Mouse (Mus musculus) ES-E14 (cell line): Measurements from ENCODE around the gene Erc1. TPM values are rescaled to one million over a fixed set of nuclear protein-coding genes. Genes with fewer than 3 reads are reported as not detected.

Experiments used
- DNase-seq: peaks from one replicate; pipeline ENCODE4 v3.0.0-alpha.2; 2013; ENCODE audit warnings: low read depth, low spot score
- H3K27ac ChIP-seq: 2 replicates; pipeline ENCODE4 v1.5.1; 2012; ENCODE audit warnings: low read depth, mild to moderate bottlenecking, low read length, moderate library complexity, mixed read lengths; ENCODE audit not compliant: poor library complexity, insufficient read depth, severe bottlenecking
- H3K36me3 ChIP-seq: 2 replicates; pipeline ENCODE4 v1.6.1; 2012; ENCODE audit warnings: mild to moderate bottlenecking, low read length, moderate library complexity, mixed read lengths; ENCODE audit not compliant: control insufficient read depth, poor library complexity, insufficient read depth, severe bottlenecking
- H3K4me1 ChIP-seq, 2 experiments: fragments of 150-350 bp in 1 of 2; sonication (generic) in 1 of 2; 2 replicates each; pipeline ENCODE4 v1.6.1; 2012; ENCODE audit warnings: low read length in 2 of 2, mild to moderate bottlenecking in 1 of 2, mixed read lengths in 1 of 2; ENCODE audit not compliant: control insufficient read depth in 2 of 2, insufficient read depth in 2 of 2, poor library complexity in 1 of 2
- H3K4me3 ChIP-seq, 2 experiments: fragments of 150-350 bp in 1 of 2; sonication (generic) in 1 of 2; 2 replicates each; pipeline ENCODE4 v1.5.1; 2012; ENCODE audit warnings: low read length in 2 of 2, low read depth in 1 of 2, mild to moderate bottlenecking in 1 of 2, mixed read lengths in 1 of 2; ENCODE audit not compliant: insufficient read depth in 1 of 2, poor library complexity in 1 of 2, severe bottlenecking in 1 of 2
- H3K9ac ChIP-seq: 2 replicates; pipeline ENCODE4 v1.6.1; 2012; ENCODE audit warnings: low read depth, mild to moderate bottlenecking, low read length, mixed read lengths; ENCODE audit not compliant: poor library complexity, insufficient read depth, severe bottlenecking
- H3K9me3 ChIP-seq: fragments of 150-350 bp; sonication (generic); 2 replicates; pipeline ENCODE4 v1.6.1; 2012; ENCODE audit warnings: low read depth, mild to moderate bottlenecking, low read length; ENCODE audit not compliant: control insufficient read depth, insufficient read depth
- CHD2 ChIP-seq: IDR thresholded peaks from 2 replicates; pipeline ENCODE4 v1.6.1; 2014; ENCODE audit warnings: mild to moderate bottlenecking, low read depth, low read length, inconsistent platforms
- HCFC1 ChIP-seq: IDR thresholded peaks from 2 replicates; pipeline ENCODE4 v1.6.1; 2012; ENCODE audit warnings: low read length, inconsistent platforms, borderline replicate concordance; ENCODE audit not compliant: insufficient read depth
- MAFK ChIP-seq: IDR thresholded peaks from 2 replicates; pipeline ENCODE4 v1.6.1; 2014; ENCODE audit warnings: mild to moderate bottlenecking, low read depth, low read length, inconsistent platforms; ENCODE audit not compliant: insufficient read depth
- ZC3H11A ChIP-seq: IDR thresholded peaks from 2 replicates; pipeline ENCODE4 v1.6.1; 2012; ENCODE audit warnings: low read depth, mild to moderate bottlenecking, inconsistent platforms, low read length, borderline replicate concordance
- ZNF384 ChIP-seq: IDR thresholded peaks from 2 replicates; pipeline ENCODE4 v1.6.1; 2012; ENCODE audit warnings: low read depth, low read length, inconsistent platforms
- in situ Hi-C, 2 experiments: fragments of 600-800 bp; cut with MboI; formaldehyde crosslinking; loops; one replicate each; pipeline ENCODE4 v1.15.1; 2025; ENCODE audit warnings: low sequenced_read_pairs in 2 of 2, inconsistent platforms in 1 of 2; ENCODE audit not compliant: unreplicated experiment in 2 of 2
- total RNA-seq: library from RNA; depleted of rRNA; stranded (reverse); fragments of 300-350 nt; gene quantifications from 2 replicates; pipeline ENCODE4 v1.2.3, GENCODE M21; 2012

Gene Erc1
- total RNA-seq, 1 experiment: 16.5 TPM

DNA sequence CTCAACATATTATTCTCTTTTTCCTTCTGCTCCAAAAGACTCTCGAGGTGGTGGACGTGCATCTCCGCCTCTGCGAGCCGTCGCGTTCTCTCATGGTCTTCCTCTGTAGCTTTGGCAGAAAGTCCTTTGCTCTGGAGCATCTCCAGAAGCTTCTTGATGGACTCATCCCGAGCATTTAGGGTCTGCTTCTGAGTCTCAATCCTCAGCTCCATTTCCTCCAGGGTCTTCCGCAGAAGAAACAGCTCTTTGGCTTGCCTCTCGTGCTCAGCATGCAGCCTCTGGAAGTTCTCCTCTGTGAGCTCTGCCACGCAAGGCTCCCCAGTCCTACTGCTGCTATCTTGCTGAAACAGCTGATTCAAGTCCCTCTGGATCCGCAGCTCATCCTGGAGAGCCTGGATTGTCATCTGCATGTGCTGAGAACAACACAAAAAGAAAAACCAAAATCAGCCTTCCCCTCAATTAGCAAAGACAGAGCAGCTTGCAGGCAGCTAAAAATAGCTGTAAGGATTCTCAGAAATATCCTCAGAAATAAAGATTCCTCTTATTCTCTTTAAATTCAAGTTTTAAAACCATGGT lies 51.0 kb downstream of the Erc1 start:
- Histone ChIP-seq H3K4me1 (no peaks in the 10 kb centered on the region), H3K36me3 (peaks cover 4% of the 10 kb centered on the region; the same call in 1 of the 2 replicates), H3K27ac (no peak overlapping the region), H3K9me3 (no peaks in the 10 kb centered on the region), H3K4me3 (no peak overlapping the region), H3K9ac (no peak overlapping the region)
- DNase-seq: no peak
- TF ChIP-seq ZNF384 (no peak), CHD2 (no peak), MAFK (no peak), HCFC1 (no peak), ZC3H11A (no peak)
- in situ Hi-C loops: no loop called here

DNA sequence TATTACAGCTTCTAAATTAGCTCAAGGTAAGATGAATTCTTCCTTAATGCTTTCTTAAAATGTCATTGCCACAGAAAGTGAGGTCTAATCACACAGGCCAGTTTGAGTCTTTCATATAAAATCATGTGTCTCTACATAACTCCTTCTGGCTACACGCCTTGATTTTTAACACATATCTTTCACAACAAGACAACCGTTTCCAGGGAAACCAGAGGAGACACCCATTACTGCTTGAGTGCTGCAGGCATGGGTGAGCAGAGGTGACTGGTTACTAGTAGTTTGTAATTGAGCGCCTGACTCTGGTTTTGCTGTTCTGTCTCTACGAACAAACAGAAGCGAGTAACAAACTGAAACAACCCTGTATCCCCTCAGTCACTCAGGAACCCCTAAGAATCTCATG lies 51.7 kb downstream of the Erc1 start:
- Histone ChIP-seq H3K4me3 (no peak overlapping the region), H3K9me3 (no peaks in the 10 kb centered on the region), H3K4me1 (no peaks in the 10 kb centered on the region), H3K9ac (no peak overlapping the region), H3K36me3 (peaks cover 4% of the 10 kb centered on the region; the same call in 1 of the 2 replicates), H3K27ac (no peak overlapping the region)
- in situ Hi-C loops: no loop called here
- TF ChIP-seq HCFC1: no peak
- no peak for TF ChIP-seq CHD2
- TF ChIP-seq ZNF384: no peak
- no peak for TF ChIP-seq ZC3H11A
- no peak for TF ChIP-seq MAFK
- DNase-seq: no peak

DNA sequence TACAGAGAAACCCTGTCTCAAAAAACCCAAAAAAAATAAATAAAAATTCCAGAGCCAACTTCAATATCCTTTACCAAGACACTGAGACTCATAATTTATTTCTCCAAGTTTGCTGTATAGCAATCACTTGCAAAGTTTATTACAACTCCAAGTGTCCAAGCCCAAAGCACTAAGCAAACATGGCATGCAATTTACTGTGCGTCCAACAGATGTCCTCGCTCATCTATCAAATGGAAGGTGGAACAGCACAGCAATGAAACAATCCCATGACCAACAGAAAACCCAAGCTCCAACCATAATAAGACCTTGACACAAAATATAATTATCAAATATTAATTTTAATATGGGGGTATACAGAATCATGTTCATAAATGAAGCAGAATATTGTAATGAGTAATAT lies 55.4 kb downstream of the Erc1 start:
- TF ChIP-seq HCFC1: no peak
- peak; percentile 66; the same call in 1 of the 2 replicates for TF ChIP-seq ZC3H11A
- Histone ChIP-seq H3K9me3 (no peaks in the 10 kb centered on the region), H3K36me3 (peaks cover 4% of the 10 kb centered on the region; the same call in 1 of the 2 replicates), H3K9ac (no peak overlapping the region), H3K27ac (no peak overlapping the region), H3K4me1 (no peaks in the 10 kb centered on the region), H3K4me3 (no peak overlapping the region)
- in situ Hi-C loops: no loop called here
- DNase-seq: peak; percentile 25

DNA sequence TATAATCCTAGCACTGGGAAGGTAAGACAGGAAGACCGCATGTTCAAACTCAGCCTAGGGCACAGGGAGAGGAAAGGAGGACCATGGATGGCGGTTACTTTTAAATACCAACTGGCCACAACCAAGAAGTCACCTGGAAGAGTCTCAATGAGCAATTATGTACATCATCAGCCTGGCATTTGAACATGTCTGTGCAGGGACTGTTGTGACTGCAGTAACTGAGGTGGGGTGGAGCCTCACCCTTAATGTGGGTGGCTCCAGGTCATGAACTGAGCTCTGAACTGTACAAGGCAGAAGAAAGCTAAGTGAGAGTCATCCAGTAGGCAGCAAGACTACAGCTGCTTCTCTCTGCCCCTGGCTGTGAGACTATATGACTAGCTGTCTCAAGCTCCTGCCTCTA lies 65.6 kb downstream of the Erc1 start:
- H3K4me1 ChIP-seq: no peaks in the 10 kb centered on the region
- no peak for DNase-seq

DNA sequence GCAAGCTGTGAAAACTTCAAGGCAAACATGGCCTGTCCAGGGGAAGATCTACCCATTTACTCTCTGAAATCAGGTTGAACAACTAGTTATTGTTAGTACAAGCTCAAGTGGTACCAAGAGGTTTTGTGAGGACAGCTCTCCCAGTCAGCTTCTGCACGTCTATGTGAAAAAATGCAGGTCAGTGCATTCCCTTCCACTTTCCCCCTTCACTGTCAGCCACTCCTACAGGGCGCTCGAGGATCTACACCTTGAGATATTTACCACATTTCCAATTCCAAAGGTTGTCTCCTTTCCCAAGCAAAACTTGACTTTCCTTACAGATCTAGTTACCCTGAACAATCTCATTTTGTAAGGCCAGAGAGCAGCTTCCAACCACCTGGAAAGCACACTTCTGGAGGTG lies 66.9 kb downstream of the Erc1 start:
- TF ChIP-seq MAFK (no peak), HCFC1 (no peak), ZNF384 (no peak), CHD2 (no peak), ZC3H11A (no peak)
- Histone ChIP-seq H3K4me1 (no peaks in the 10 kb centered on the region), H3K4me3 (no peak overlapping the region), H3K36me3 (no peaks in the 10 kb centered on the region), H3K27ac (no peak overlapping the region), H3K9ac (no peak overlapping the region), H3K9me3 (no peaks in the 10 kb centered on the region)
- in situ Hi-C loops: no loop called here
- DNase-seq: no peak

More for the DNA sequence above, 65.6 kb downstream of the Erc1 start:
- H3K36me3 ChIP-seq: no peaks in the 10 kb centered on the region
- H3K9me3 ChIP-seq: no peaks in the 10 kb centered on the region
- TF ChIP-seq CHD2 (no peak), HCFC1 (no peak), ZNF384 (no peak), ZC3H11A (no peak), MAFK (no peak)
- no peak overlapping the region for H3K9ac ChIP-seq
- in situ Hi-C loops: no loop called here
- no peak overlapping the region for H3K4me3 ChIP-seq
- H3K27ac ChIP-seq: no peak overlapping the region
